21 mouse cellular contexts compared by ENCODE assay signal in the genomic region with DNA sequence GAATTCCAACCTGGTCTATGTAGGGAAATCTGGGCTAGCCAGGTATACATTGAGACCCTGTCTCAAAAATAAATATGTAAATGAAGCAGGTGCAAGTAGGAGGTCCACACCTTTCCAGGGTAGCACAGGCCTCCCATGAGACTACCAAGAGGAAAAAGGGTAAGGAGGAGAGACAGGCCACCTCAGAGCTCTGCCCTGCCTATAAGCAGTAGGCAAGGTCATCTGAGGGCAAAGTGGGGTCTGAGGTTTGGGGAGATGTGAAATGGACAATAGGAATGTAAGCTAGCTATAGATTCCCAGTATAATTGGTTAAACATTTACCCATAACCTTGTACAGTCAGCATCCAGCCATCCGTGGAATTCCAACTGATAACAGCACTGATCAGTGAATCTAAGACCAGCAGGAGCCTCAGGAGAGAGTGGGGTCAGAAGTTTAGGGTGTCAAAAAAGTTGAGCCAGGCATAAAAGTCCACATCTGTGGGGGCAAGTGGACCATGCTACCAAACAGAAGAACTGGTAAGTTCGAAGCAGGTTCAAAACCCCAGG. TPM values are rescaled to one million over a fixed set of nuclear protein-coding genes. Genes with fewer than 3 reads are reported as not detected.
DNase-seq lines count a peak whose midpoint lies in the region; ATAC-seq and TF ChIP-seq lines count a peak whose summit lies in the region.
"Had no signal": no experiment of that assay in that cellular context is flagged by ENCODE, and none has a peak within 500 bp of the region (broad histone marks: within the 10 kb centered on the region; RNA-seq: fewer than 3 reads in every experiment).

No protein-coding gene starts in this region.

- no peaks in the 10 kb centered on the region for H3K79me2 ChIP-seq in liver, adult 2 months (ENCODE audit: control insufficient read depth, insufficient read depth, low read length)

- H3K9ac ChIP-seq in liver, adult 2 months (ENCODE audit: low read depth, low read length) = no peak overlapping the region
- H3K9ac ChIP-seq in liver, embryonic 12.5 days = no peak overlapping the region
- H3K9ac ChIP-seq: embryonic facial prominence, embryonic 13.5 days; forebrain, embryonic 13.5 days; forebrain, postnatal 0 days; heart, embryonic 15.5 days; hindbrain, embryonic 13.5 days had no signal

- TF ChIP-seq POLR2A in kidney, adult 2 months (IDR thresholded peaks at IDR 0.05; ENCODE audit: low read depth, low read length) = no peak
- TF ChIP-seq POLR2A in liver, adult 2 months (IDR thresholded peaks at IDR 0.05; ENCODE audit: extremely low read depth, insufficient read depth, low read length) = no peak
- no peak for TF ChIP-seq POLR2A in small intestine, adult 2 months (IDR thresholded peaks at IDR 0.05; ENCODE audit: low read depth, low read length)

- no peak overlapping the region for H3K4me2 ChIP-seq in liver, embryonic 12.5 days
- H3K4me2 ChIP-seq: embryonic facial prominence, embryonic 13.5 days; forebrain, embryonic 13.5 days; heart, embryonic 11.5 days; heart, embryonic 15.5 days; hindbrain, embryonic 13.5 days had no signal

- 0 out of 2 replicates have a peak, but pooled peaks cover 6% of the 10 kb centered on the region for H3K4me1 ChIP-seq in kidney, adult 2 months (ENCODE audit: control insufficient read depth, insufficient read depth, low read length)
- H3K4me1 ChIP-seq in liver, adult 2 months (ENCODE audit: control insufficient read depth, insufficient read depth, low read length) = no peaks in the 10 kb centered on the region; the same call in 1 of the 2 replicates
- H3K4me1 ChIP-seq in liver, embryonic 12.5 days = peaks cover 20% of the 10 kb centered on the region
- H3K4me1 ChIP-seq in small intestine, adult 2 months (ENCODE audit: control insufficient read depth, insufficient read depth, insufficient read length, low read length) = peaks cover 12% of the 10 kb centered on the region; the same call in 1 of the 2 replicates
- H3K4me1 ChIP-seq in forebrain, embryonic 10.5 days = no peaks in the 10 kb centered on the region
- H3K4me1 ChIP-seq: embryonic facial prominence, embryonic 13.5 days; forebrain, embryonic 13.5 days; hindbrain, embryonic 13.5 days had no signal

- no peaks in the 10 kb centered on the region for H3K36me3 ChIP-seq in kidney, adult 2 months (ENCODE audit: control insufficient read depth, insufficient read depth, low read length)
- H3K36me3 ChIP-seq in liver, adult 2 months (ENCODE audit: control insufficient read depth, insufficient read depth, low read length) = peaks cover 2% of the 10 kb centered on the region; the same call in 1 of the 2 replicates
- peaks cover 22% of the 10 kb centered on the region for H3K36me3 ChIP-seq in liver, embryonic 12.5 days
- H3K36me3 ChIP-seq in small intestine, adult 2 months (ENCODE audit: control insufficient read depth, insufficient read depth, low read length) = peaks cover 17% of the 10 kb centered on the region
- peaks cover 24% of the 10 kb centered on the region for H3K36me3 ChIP-seq in forebrain, embryonic 10.5 days (replicated peaks)

- no peaks in the 10 kb centered on the region for H3K27me3 ChIP-seq in kidney, adult 2 months (replicated peaks; ENCODE audit: control insufficient read depth, insufficient read depth, low read length)
- H3K27me3 ChIP-seq in liver, adult 2 months (ENCODE audit: control insufficient read depth, insufficient read depth, low read length) = no peaks in the 10 kb centered on the region
- no peaks in the 10 kb centered on the region for H3K27me3 ChIP-seq in liver, embryonic 12.5 days (replicated peaks)
- H3K27me3 ChIP-seq in small intestine, adult 2 months (ENCODE audit: control insufficient read depth, insufficient read depth, low read length) = no peaks in the 10 kb centered on the region
- no peaks in the 10 kb centered on the region for H3K27me3 ChIP-seq in forebrain, embryonic 10.5 days (ENCODE audit: poor library complexity, severe bottlenecking)
- H3K27me3 ChIP-seq: embryonic facial prominence, embryonic 13.5 days; forebrain, embryonic 13.5 days; heart, embryonic 15.5 days; hindbrain, embryonic 13.5 days had no signal

- H3K9me3 ChIP-seq in liver, embryonic 12.5 days (replicated peaks) = no peaks in the 10 kb centered on the region
- no peaks in the 10 kb centered on the region for H3K9me3 ChIP-seq in forebrain, embryonic 10.5 days
- H3K9me3 ChIP-seq: embryonic facial prominence, embryonic 13.5 days; forebrain, embryonic 13.5 days; heart, embryonic 15.5 days; hindbrain, embryonic 13.5 days had no signal

- TF ChIP-seq CTCF in kidney, adult 2 months (conservative IDR thresholded peaks at IDR 0.05; ENCODE audit: insufficient read depth, insufficient read length, low read depth, low read length) = no peak
- TF ChIP-seq CTCF in liver, adult 2 months (IDR thresholded peaks at IDR 0.05; ENCODE audit: low read depth, low read length) = no peak
- no peak for TF ChIP-seq CTCF in small intestine, adult 2 months (IDR thresholded peaks at IDR 0.05; ENCODE audit: extremely low read depth, insufficient read length, insufficient replicate concordance, low read depth, low read length)

- no peak overlapping the region for H3K27ac ChIP-seq in kidney, adult 2 months (ENCODE audit: insufficient read depth, low read depth, low read length)
- H3K27ac ChIP-seq in liver, adult 2 months (replicated peaks; ENCODE audit: insufficient read depth, low read depth, low read length) = no peak overlapping the region
- H3K27ac ChIP-seq in liver, embryonic 12.5 days = no peak overlapping the region
- peak overlapping the region; percentile 50; the same call in 1 of the 2 replicates for H3K27ac ChIP-seq in small intestine, adult 2 months (ENCODE audit: insufficient read depth, low read depth, low read length)
- H3K27ac ChIP-seq in forebrain, embryonic 10.5 days = no peak overlapping the region
- H3K27ac ChIP-seq: embryonic facial prominence, embryonic 13.5 days; forebrain, embryonic 13.5 days; heart, adult 2 months; heart, embryonic 15.5 days; hindbrain, embryonic 13.5 days had no signal

- H3K4me3 ChIP-seq in kidney, adult 2 months (ENCODE audit: insufficient read depth, low read depth, low read length) = no peak overlapping the region
- no peak overlapping the region for H3K4me3 ChIP-seq in liver, adult 2 months (ENCODE audit: insufficient read depth, low read depth, low read length)
- no peak overlapping the region for H3K4me3 ChIP-seq in liver, embryonic 12.5 days
- no peak overlapping the region for H3K4me3 ChIP-seq in small intestine, adult 2 months (ENCODE audit: low read depth, low read length)
- H3K4me3 ChIP-seq in forebrain, embryonic 10.5 days = no peak overlapping the region
- H3K4me3 ChIP-seq: embryonic facial prominence, embryonic 13.5 days; forebrain, embryonic 13.5 days; heart, adult 2 months; heart, embryonic 15.5 days; hindbrain, embryonic 13.5 days had no signal

- peak; percentile 15 for DNase-seq in kidney, adult 2 months
- DNase-seq in kidney, postnatal 25 days = no peak
- peak; percentile 16 for DNase-seq in liver, adult 2 months (ENCODE audit: extremely low read depth, low read depth, low spot score)
- DNase-seq in retina, embryonic 14.5 days (ENCODE audit: low spot score) = no peak
- DNase-seq in forebrain, embryonic 10.5 days (ENCODE audit: extremely low spot score, low spot score) = no peak
- DNase-seq: adrenal gland, postnatal 14 days; cerebellum, adult 11-12 months; cerebellum, adult 9-10 months; cerebellum, postnatal 36 days; forebrain, postnatal 0 days; gastrocnemius, postnatal 14 days; heart, adult 2 months; heart, postnatal 14 days had no signal

- no peak for ATAC-seq in liver, embryonic 12.5 days
- ATAC-seq: activated CD4-positive, CD25-positive, alpha-beta regulatory T cell, adult 4 months; forebrain, embryonic 13.5 days; forebrain, postnatal 0 days had no signal

- WGBS in kidney, adult 2 months = 37% methylated on average over 2 of the region's 2 CpGs
- WGBS in liver, adult 2 months = 34% methylated on average over 2 of the region's 2 CpGs
- 70% methylated on average over 2 of the region's 2 CpGs for WGBS in liver, embryonic 12.5 days (ENCODE audit: insufficient replicate concordance)
- 41% methylated on average over 2 of the region's 2 CpGs for WGBS in small intestine, adult 2 months
- WGBS in forebrain, embryonic 10.5 days = 84% methylated on average over 2 of the region's 2 CpGs

RNA-seq across cellular contexts. Expression of a gene that starts 31.6 kb away (rescaled TPM):
- 65.0 and 72.0 TPM in 2 replicates for polyA plus RNA-seq in kidney, adult 2 months (2012; rRNA removed)
- total RNA-seq in liver, adult 2 months (2014; rRNA removed) = 11.9 and 26.0 TPM in 2 replicates
- polyA plus RNA-seq in liver, adult 2 months (2012; rRNA removed) = 56.7 and 62.0 TPM in 2 replicates
- 25.5 and 26.7 TPM in 2 replicates for polyA plus RNA-seq in liver, embryonic 12.5 days (2016; fragmentation: Nextera tagmentation; extraction: Ambion mirVana)
- polyA plus RNA-seq in small intestine, adult 2 months (2012; rRNA removed) = 85.2 and 214 TPM in 2 replicates
- 52.3 and 54.3 TPM in 2 replicates for polyA plus RNA-seq in forebrain, embryonic 10.5 days (2016; fragmentation: Nextera tagmentation; extraction: Ambion mirVana)

RNA-seq across cellular contexts. Expression of a gene that starts 52.8 kb away (rescaled TPM):
- 12.6 and 12.9 TPM in 2 replicates for polyA plus RNA-seq in kidney, adult 2 months (2012; rRNA removed)
- total RNA-seq in liver, adult 2 months (2014; rRNA removed) = 25.4 and 30.4 TPM in 2 replicates
- polyA plus RNA-seq in liver, adult 2 months (2012; rRNA removed) = 5.6 and 6.7 TPM in 2 replicates
- 12.5 and 13.4 TPM in 2 replicates for polyA plus RNA-seq in liver, embryonic 12.5 days (2016; fragmentation: Nextera tagmentation; extraction: Ambion mirVana)
- 7.4 and 16.8 TPM in 2 replicates for polyA plus RNA-seq in small intestine, adult 2 months (2012; rRNA removed)
- 29.2 and 29.3 TPM in 2 replicates for polyA plus RNA-seq in forebrain, embryonic 10.5 days (2016; fragmentation: Nextera tagmentation; extraction: Ambion mirVana)

Comparison
In these comparisons a context has a peak if more than half of its experiments do, and no peak if none do; other contexts are left out.
1. DNase-seq: peak in kidney, adult 2 months (single experiment) and liver, adult 2 months (single experiment); none in kidney, postnatal 25 days (0 of 2), retina, embryonic 14.5 days (single experiment) and forebrain, embryonic 10.5 days (single experiment).